Mouse (Mus musculus) neural tube, embryonic 15.5 days (tissue): ENCODE data around the gene Espn. TPM values are rescaled to one million over a fixed set of nuclear protein-coding genes. Genes with fewer than 3 reads are reported as not detected.

Source experiments
- ATAC-seq: fragments of 200-750 bp; cut with Nextera tagmentation; 2 replicates; pipeline ENCODE4 v1.8.0; 2017; ENCODE audit warnings: mild to moderate bottlenecking, moderate TSS enrichment, moderate library complexity; ENCODE audit not compliant: low FRiP score
- H3K27ac ChIP-seq: fragments of 300-500 bp; sonication (generic); replicated peaks from 2 replicates; pipeline ENCODE4 v1.5.1; 2015; ENCODE audit warnings: mild to moderate bottlenecking, inconsistent platforms
- H3K27me3 ChIP-seq: fragments of 300-500 bp; sonication (generic); replicated peaks from 2 replicates; pipeline ENCODE4 v1.6.1; 2015; ENCODE audit warnings: inconsistent platforms
- H3K36me3 ChIP-seq: fragments of 300-500 bp; sonication (generic); 2 replicates; pipeline ENCODE4 v1.6.1; 2015; ENCODE audit warnings: inconsistent platforms
- H3K4me1 ChIP-seq: fragments of 300-500 bp; sonication (generic); 2 replicates; pipeline ENCODE4 v1.6.1; 2015; ENCODE audit warnings: inconsistent platforms
- H3K4me2 ChIP-seq: fragments of 300-500 bp; sonication (generic); 2 replicates; pipeline ENCODE4 v1.6.1; 2015; ENCODE audit warnings: inconsistent platforms, mild to moderate bottlenecking, moderate library complexity
- H3K4me3 ChIP-seq: fragments of 300-500 bp; sonication (generic); replicated peaks from 2 replicates; pipeline ENCODE4 v1.5.1; 2015; ENCODE audit warnings: mild to moderate bottlenecking, inconsistent platforms
- H3K9ac ChIP-seq: fragments of 300-500 bp; sonication (generic); replicated peaks from 2 replicates; pipeline ENCODE4 v1.6.1; 2015; ENCODE audit warnings: mild to moderate bottlenecking, inconsistent platforms
- H3K9me3 ChIP-seq: fragments of 300-500 bp; sonication (generic); replicated peaks from 2 replicates; pipeline ENCODE4 v1.6.1; 2016; ENCODE audit warnings: inconsistent platforms
- WGBS: fragments of 180-500 bp; shearing (Covaris S2); methylation state at CpG from one replicate; pipeline ENCODE4 v1.1.7; 2015; ENCODE audit warnings: mixed read lengths; 5-methylcytosine and 5-hydroxymethylcytosine counted together
- polyA plus RNA-seq: library from polyadenylated mRNA; unstranded; fragments of >200 nt; fragmentation: Nextera tagmentation; extraction: Ambion mirVana; gene quantifications from 2 replicates; pipeline ENCODE4 v1.2.1, GENCODE M21; 2015

The Espn gene
- polyA plus RNA-seq, 1 experiment from 2014 or later, result 0.31 TPM

DNA sequence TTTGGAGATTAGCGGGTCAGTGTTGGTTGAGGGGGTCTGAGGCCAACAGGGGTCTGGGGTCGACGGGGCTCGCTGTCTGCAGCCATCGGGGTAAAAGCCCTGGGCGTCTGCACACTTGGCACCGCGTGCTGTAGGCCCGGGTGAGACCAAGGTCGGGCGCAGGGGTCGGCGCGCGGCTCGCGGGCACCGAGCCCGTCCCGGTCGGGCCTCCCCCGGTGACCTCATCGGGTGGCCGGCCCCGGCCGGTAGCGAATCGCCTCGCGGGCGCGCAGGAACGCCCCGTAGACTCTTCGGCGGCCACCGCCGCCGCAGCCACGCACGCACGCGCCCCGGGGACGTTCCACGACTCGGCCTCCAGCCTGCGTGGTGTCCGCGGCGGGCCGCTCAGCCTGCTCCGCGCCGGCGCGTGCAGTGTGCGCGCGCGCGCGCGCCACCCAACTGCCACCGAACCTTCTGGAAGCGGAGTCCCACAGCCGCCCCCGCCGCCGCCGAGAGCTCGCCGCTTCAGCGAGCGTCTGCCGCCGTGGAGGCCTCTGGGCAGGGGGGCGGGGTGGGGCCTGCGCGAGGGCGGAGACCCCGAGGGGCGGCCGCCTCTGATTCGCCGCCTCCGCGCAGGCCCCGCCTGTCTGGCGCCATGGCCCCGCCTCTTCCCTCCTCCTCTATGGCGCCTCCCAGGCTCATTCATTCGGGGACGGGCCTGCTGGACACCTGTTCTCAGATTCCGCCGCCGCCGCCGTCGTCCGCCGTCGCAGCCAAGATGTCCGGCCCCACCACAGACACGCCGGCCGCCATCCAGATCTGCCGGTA lies 25.6 kb upstream of the Espn start, which contains the start of gene Acot7:
Acot7 (plus strand) TSS at position 598 of the 807 bp plus-strand sequence.
- Histone ChIP-seq H3K9me3 (no peaks in the 10 kb centered on the region), H3K4me3 (peak within 1 kb of the TSS; percentile 79), H3K27ac (peak within 1 kb of the TSS; percentile 93), H3K36me3 (peaks cover 7% of the 10 kb centered on the region; the same call in 1 of the 2 replicates), H3K4me1 (peaks cover 34% of the 10 kb centered on the region), H3K4me2 (peak within 1 kb of the TSS; percentile 91), H3K9ac (peak within 1 kb of the TSS; percentile 82), H3K27me3 (peaks cover 12% of the 10 kb centered on the region)
- ATAC-seq, result peak; percentile 96
- under 1% methylated on average over 82 of the region's 108 CpGs for WGBS

DNA sequence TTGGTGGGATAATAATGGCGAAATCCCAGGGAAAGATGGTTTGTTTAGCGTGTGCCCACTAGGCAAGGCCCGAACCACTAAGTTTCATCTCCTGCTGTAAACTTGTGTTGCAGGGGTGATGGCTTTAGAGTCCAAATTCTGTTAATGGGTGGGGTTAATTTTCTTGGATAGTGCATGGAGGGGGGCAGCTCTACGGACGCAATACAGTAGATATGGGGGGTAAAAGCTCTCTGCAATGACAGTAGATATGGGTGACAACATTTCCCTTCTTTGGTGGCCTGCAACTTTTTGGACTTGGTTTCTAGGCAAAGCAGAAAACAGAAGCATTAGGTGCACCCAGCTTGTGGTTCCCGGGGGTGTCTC lies 25.0 kb upstream of the Espn start:
- H3K4me3 ChIP-seq, result peak overlapping the region; percentile 79
- peak overlapping the region; percentile 91 for H3K4me2 ChIP-seq
- peaks cover 12% of the 10 kb centered on the region for H3K27me3 ChIP-seq
- ATAC-seq, result no peak
- peak overlapping the region; percentile 93 for H3K27ac ChIP-seq
- WGBS, result 72% methylated on average over 6 of the region's 6 CpGs
- H3K36me3 ChIP-seq, result peaks cover 5% of the 10 kb centered on the region; the same call in 1 of the 2 replicates
- H3K9ac ChIP-seq, result peak overlapping the region; percentile 76
- no peaks in the 10 kb centered on the region for H3K9me3 ChIP-seq
- H3K4me1 ChIP-seq, result peaks cover 34% of the 10 kb centered on the region

DNA sequence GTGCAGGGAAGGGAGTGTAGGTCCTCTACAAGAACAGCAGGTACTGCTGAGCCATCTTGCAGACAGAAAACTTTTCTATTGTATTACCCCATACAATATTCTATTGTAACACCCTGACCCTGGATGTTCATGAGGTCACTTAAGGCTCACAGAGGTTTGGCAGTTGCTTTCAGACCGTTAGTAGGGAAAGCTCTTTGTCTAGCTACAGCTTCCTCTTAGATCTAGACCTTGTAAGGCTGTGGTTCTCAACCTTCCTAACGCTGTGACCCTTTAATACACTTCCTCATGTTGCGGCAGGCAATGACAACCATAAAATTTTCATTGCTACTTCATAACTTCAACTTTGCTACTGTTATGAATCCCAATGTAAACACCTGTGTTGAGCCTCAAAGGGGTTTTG lies 24.5 kb upstream of the Espn start:
- Histone ChIP-seq H3K36me3 (peaks cover 4% of the 10 kb centered on the region; the same call in 1 of the 2 replicates), H3K27ac (no peak overlapping the region), H3K4me2 (no peak overlapping the region), H3K4me1 (peaks cover 34% of the 10 kb centered on the region), H3K9ac (no peak overlapping the region), H3K27me3 (peaks cover 12% of the 10 kb centered on the region), H3K4me3 (no peak overlapping the region), H3K9me3 (no peaks in the 10 kb centered on the region)
- 78% methylated on average over 3 of the region's 3 CpGs for WGBS
- no peak for ATAC-seq

DNA sequence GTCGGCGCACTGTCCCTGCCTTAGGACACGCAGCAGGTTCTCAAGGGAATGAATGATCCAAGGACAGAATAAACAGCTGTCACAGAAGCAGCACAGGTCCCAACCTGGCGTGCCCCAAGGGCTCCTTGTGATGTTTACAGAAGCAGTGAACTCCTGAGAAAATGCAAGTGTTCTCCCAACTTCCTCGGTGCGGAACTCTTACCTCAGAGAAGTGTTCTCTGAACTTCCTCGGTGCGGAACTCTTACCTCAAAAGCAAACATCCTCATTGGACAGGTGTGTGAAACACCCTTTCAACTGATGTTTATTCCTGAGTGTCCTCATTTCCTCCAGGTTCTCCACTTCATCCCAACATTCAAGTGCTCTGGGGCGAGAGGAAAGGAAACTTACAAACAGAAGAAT lies 21.8 kb upstream of the Espn start:
- Histone ChIP-seq H3K4me2 (no peak overlapping the region), H3K36me3 (no peaks in the 10 kb centered on the region), H3K4me3 (no peak overlapping the region), H3K9ac (no peak overlapping the region), H3K4me1 (peaks cover 14% of the 10 kb centered on the region), H3K27me3 (peaks cover 17% of the 10 kb centered on the region), H3K9me3 (no peaks in the 10 kb centered on the region), H3K27ac (no peak overlapping the region)
- WGBS, result 87% methylated on average over 9 of the region's 9 CpGs
- no peak for ATAC-seq

DNA sequence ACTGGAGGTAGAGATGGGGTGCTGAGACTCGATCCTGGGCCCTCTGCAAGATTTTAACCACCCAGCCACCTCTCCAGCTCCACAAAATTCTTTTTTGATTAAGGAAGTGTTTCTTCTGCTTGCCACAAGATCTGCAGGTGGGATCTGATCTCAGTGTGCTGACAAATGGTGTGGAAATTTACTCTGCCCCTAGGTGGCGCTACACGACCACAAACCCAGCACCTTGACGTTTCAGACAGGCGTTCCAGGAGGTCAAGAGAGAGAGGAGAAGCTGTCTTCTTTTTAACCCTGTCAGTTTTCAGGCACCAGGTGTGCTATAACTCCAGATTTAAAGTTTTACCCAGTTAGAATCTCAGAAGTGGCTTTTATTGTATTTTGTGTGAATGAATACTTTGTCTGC lies 20.9 kb upstream of the Espn start:
- Histone ChIP-seq H3K36me3 (no peaks in the 10 kb centered on the region), H3K4me1 (peaks cover 12% of the 10 kb centered on the region), H3K27me3 (peaks cover 17% of the 10 kb centered on the region), H3K9me3 (no peaks in the 10 kb centered on the region), H3K27ac (no peak overlapping the region), H3K4me3 (no peak overlapping the region), H3K4me2 (no peak overlapping the region), H3K9ac (no peak overlapping the region)
- ATAC-seq, result no peak
- whole genome bisulfite sequencing, result 0% methylated on average over 5 of the region's 5 CpGs

DNA sequence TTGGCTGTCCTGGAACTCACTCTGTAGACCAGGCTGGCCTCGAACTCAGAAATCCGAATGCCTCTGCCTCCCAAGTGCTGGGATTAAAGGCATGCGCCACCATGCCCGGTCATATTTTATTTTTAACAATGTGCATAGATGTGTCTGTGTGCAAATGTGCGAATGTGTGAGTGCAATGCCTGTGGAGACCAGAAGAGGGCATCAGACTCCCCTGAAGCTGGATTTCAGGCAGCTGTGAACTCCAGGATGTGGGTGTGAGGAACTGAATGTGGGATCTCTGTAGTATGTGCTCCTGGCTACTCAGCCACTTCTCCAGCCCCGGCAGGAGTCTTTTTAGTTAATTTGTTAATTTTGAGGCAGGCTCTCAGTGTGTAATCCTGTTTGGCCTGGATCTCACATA lies 19.4 kb upstream of the Espn start:
- Histone ChIP-seq H3K4me3 (no peak overlapping the region), H3K9me3 (no peaks in the 10 kb centered on the region), H3K27ac (no peak overlapping the region), H3K36me3 (no peaks in the 10 kb centered on the region), H3K27me3 (peaks cover 17% of the 10 kb centered on the region), H3K4me2 (no peak overlapping the region), H3K9ac (no peak overlapping the region), H3K4me1 (peaks cover 4% of the 10 kb centered on the region; the same call in 1 of the 2 replicates)
- 81% methylated on average over 6 of the region's 6 CpGs for WGBS
- no peak for ATAC-seq

DNA sequence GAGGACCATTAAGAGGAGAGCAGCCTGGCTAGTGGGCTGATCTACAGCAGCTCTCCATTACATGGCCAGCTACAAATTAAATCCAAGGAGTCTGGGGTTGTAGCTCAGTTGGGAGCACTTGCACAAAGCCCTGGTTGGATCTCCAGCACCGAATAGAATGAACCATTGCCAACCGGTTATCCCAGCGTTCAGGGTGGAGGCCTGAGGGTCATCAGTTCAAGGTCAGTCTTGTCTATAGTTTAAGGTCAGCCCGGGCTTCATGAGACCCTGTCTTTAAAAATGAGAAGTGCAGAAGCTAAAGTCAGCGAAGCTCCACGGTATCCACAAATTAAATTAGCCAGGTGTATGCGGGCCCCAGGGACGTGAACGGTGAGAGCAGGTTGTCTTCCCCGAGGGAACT lies 18.1 kb upstream of the Espn start:
- no peak for ATAC-seq
- 79% methylated on average over 10 of the region's 10 CpGs for WGBS
- Histone ChIP-seq H3K9me3 (no peaks in the 10 kb centered on the region), H3K9ac (no peak overlapping the region), H3K4me3 (no peak overlapping the region), H3K27ac (no peak overlapping the region), H3K36me3 (no peaks in the 10 kb centered on the region), H3K27me3 (peaks cover 13% of the 10 kb centered on the region), H3K4me2 (no peak overlapping the region), H3K4me1 (peaks cover 6% of the 10 kb centered on the region; the same call in 1 of the 2 replicates)

DNA sequence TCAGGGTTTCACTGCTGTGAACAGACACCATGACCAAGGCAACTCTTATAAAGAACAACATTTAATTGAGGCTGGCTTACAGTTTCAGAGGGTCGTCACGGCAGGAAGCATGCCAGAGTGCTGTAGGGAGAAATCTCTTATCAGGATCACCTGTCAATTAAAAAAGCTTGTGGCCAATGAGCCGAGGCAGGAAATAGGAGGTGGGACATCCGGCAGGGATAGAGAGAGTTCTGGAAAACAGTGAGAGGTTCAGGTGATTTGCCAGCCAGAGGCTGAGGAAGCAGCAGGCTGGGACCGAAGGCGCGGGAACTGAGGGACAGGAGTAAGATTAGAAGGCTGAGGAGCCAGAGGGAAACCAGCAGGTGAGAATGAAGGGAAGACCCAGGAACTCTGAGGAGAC lies 16.9 kb upstream of the Espn start:
- H3K4me1 ChIP-seq, result peaks cover 6% of the 10 kb centered on the region; the same call in 1 of the 2 replicates
- no peak overlapping the region for H3K4me2 ChIP-seq
- 88% methylated on average over 7 of the region's 7 CpGs for WGBS
- H3K27me3 ChIP-seq, result peaks cover 13% of the 10 kb centered on the region
- no peak overlapping the region for H3K27ac ChIP-seq
- H3K9me3 ChIP-seq, result no peaks in the 10 kb centered on the region
- no peaks in the 10 kb centered on the region for H3K36me3 ChIP-seq
- no peak overlapping the region for H3K9ac ChIP-seq
- ATAC-seq, result no peak
- no peak overlapping the region for H3K4me3 ChIP-seq

DNA sequence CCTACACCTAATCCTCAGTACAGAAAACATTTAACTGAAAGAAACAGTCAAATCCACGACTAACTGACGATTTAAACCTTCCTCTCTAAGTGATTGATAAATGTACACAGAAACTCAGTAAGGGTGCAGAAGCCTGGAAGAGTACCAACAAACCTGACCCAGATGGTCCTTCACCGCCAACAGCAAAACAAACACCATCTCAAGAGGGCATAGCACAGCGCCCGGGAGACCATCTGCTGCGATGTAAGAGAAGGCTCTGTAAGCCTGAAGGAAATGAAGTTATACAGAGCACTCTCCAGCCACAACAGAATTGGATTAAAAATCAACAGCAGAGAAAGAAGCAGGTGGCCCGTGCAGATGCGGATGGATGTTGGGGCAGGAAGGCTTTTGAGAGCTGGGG lies 15.9 kb upstream of the Espn start:
- ATAC-seq, result no peak
- Histone ChIP-seq H3K27me3 (peaks cover 9% of the 10 kb centered on the region), H3K4me2 (no peak overlapping the region), H3K36me3 (no peaks in the 10 kb centered on the region), H3K9ac (no peak overlapping the region), H3K9me3 (no peaks in the 10 kb centered on the region), H3K4me1 (peaks cover 6% of the 10 kb centered on the region; the same call in 1 of the 2 replicates), H3K27ac (no peak overlapping the region), H3K4me3 (no peak overlapping the region)
- 49% methylated on average over 8 of the region's 8 CpGs for WGBS

DNA sequence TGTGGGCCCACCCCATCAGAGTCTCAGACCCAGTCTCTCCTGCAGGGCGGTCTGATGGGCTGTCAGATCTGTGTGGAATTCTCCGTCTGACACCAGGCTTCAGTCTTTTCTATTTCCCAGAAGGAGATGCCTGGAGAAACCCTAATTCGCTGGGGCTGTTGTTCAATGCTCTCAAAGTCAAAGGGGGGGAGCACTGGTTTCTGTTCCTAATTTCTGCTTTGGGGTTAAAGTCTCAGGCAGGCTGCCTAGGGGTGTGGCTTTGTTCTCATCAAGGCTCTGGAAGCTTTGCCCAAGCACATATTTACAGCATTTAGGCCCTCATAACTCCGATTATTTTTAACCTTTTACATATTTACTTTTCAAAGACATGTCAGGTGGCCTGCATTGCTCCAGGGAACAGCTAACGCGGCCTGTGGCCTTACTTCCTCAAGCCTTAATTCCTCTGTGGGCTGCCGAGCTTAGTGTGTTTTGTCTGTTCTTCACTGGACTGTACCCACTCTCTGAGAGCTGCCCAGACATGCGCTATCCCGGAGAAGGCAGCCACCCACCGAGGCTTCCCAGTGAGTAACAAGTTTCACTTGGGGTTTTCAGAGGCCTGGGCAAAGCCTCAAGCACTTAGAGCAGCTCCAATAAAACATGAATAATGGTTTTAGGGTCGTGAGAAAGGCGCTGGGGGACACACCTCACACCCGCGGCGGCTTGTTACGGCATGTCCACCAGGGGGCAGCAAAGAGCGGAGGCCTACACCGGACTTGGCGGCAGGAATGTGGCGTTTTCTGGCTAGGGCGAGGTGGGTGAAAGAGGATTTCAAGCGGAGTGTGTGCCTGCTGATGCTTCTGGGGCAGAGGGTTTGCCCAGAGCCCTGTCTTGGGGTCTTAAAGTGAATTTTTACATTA lies 13.1 kb upstream of the Espn start:
- no peak for ATAC-seq
- Histone ChIP-seq H3K27me3 (peaks cover 34% of the 10 kb centered on the region), H3K9ac (no peak overlapping the region), H3K4me1 (peaks cover 7% of the 10 kb centered on the region; the same call in 1 of the 2 replicates), H3K27ac (no peak overlapping the region), H3K4me3 (no peak overlapping the region), H3K4me2 (no peak overlapping the region), H3K9me3 (no peaks in the 10 kb centered on the region), H3K36me3 (no peaks in the 10 kb centered on the region)
- 17% methylated on average over 22 of the region's 22 CpGs for WGBS

DNA sequence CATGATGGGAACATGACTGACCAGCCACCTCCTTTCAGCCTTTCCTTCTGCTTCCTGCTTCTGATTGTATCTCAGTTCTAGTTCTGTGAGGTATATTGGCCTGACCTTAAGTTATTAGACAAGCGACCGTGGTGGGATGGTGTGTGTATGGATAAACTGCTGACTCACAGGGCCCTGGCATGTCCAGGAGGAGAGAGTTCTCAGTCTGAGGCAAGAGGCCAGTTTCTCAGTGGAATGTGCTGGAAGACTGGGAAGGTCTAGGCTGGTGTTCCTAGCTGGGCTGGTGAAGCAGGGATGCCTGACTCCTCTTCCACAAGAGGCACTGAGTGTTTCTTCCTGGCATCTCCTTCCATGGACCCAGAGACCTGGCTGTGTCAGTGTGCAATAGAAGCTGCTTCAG lies 10.6 kb upstream of the Espn start:
- H3K4me3 ChIP-seq, result no peak overlapping the region
- no peaks in the 10 kb centered on the region for H3K9me3 ChIP-seq
- ATAC-seq, result no peak
- 91% methylated on average over 2 of the region's 2 CpGs for WGBS
- no peaks in the 10 kb centered on the region for H3K36me3 ChIP-seq
- peaks cover 51% of the 10 kb centered on the region for H3K27me3 ChIP-seq
- no peak overlapping the region for H3K27ac ChIP-seq
- no peak overlapping the region for H3K9ac ChIP-seq
- H3K4me1 ChIP-seq, result peaks cover 27% of the 10 kb centered on the region
- H3K4me2 ChIP-seq, result no peak overlapping the region
